Mouse (Mus musculus): Measurements from ENCODE around the gene Ints7. TPM values are rescaled to one million over a fixed set of nuclear protein-coding genes. Genes with fewer than 3 reads are reported as not detected.

The Ints7 gene
- polyA plus RNA-seq, 1 experiment, result 17.5 TPM

DNA sequence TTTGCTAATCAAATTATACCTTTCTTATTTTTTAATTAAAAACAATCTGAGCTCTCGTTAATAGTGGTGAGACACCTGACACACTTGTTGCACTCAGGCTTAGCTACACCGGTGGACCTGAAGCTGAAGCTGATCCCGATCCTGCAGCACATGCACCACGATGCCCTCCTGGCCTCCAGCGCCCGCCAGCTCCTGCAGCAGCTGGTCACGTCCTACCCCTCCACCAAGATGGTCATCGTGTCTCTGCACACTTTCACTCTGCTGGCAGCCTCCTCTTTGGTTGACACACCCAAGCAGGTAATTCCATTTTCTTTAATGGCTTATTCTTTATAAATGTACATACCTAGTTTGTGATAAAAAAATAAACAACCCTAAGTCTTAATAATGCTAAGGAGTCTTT, 20.6 kb downstream of the Ints7 start:
- no peak for TF ChIP-seq TCF3 (IDR thresholded peaks at IDR 0.05; ENCODE audit: insufficient read length, low read depth)
- TF ChIP-seq MYOG (IDR thresholded peaks at IDR 0.05; ENCODE audit: control insufficient read depth in 1 of 3, insufficient read depth in 1 of 3, insufficient read length in 2 of 3, low read depth in 2 of 3), result no peak
- TF ChIP-seq CEBPB (IDR thresholded peaks at IDR 0.05; ENCODE audit: insufficient read depth, poor library complexity, severe bottlenecking), result no peak
- TF ChIP-seq MYOD1 (IDR thresholded peaks at IDR 0.05; ENCODE audit: control insufficient read depth in 1 of 3, insufficient read length in 2 of 3, low read depth in 2 of 3), result no peak
- TF ChIP-seq REST (IDR thresholded peaks at IDR 0.05; ENCODE audit: insufficient read depth, insufficient read length), result no peak
- TF ChIP-seq TCF12 (IDR thresholded peaks at IDR 0.05; ENCODE audit: insufficient read depth, poor library complexity, severe bottlenecking), result no peak
- TF ChIP-seq POLR2A (IDR thresholded peaks at IDR 0.05; ENCODE audit: insufficient read length, low read depth), result no peak
- no peak for TF ChIP-seq MAX (IDR thresholded peaks at IDR 0.05; ENCODE audit: low read depth)
- TF ChIP-seq E2F4 (IDR thresholded peaks at IDR 0.05; ENCODE audit: insufficient read depth), result no peak
- no peak for TF ChIP-seq POLR2AphosphoS2 (IDR thresholded peaks at IDR 0.05; ENCODE audit: insufficient read length, low read depth)
- TF ChIP-seq SRF (IDR thresholded peaks at IDR 0.05; ENCODE audit: control insufficient read depth, insufficient read length, low read depth), result no peak
- TF ChIP-seq USF1 (IDR thresholded peaks at IDR 0.05; ENCODE audit: low read depth), result no peak
- Histone ChIP-seq H3K27me3 (ENCODE audit: control insufficient read depth, insufficient read depth, insufficient read length) (no peaks in the 10 kb centered on the region), H3K79me2 (ENCODE audit: control insufficient read depth, insufficient read depth) (no peaks in the 10 kb centered on the region), H3K4me3 (no peak overlapping the region), H3K36me3 (ENCODE audit: control insufficient read depth, insufficient read depth) (peaks cover 38% of the 10 kb centered on the region), H3ac (ENCODE audit: control insufficient read depth, insufficient read length) (no peak overlapping the region), H3K4me2 (ENCODE audit: low read depth) (no peak overlapping the region)

DNA sequence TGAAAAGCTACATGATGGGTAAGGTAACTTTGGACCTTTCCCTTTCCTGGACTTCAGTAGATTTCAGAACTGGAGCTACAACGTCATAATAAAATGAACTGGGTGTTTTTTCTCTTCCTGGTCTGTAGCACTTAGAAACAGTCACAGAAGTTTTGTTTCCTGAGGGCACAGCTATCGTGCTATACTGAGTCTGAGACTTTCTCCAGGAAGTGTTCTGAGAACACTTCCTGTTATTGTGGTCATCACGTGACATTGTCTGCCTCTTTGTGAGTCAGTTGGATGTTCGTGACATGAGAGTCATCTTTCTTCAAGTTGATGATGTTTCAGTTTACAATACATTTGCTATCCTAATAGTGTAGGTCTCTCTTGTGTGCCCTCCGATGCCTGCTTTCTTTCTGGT, 23.8 kb downstream of the Ints7 start:
- no peak overlapping the region for H3ac ChIP-seq (ENCODE audit: control insufficient read depth, insufficient read length)
- TF ChIP-seq POLR2A (IDR thresholded peaks at IDR 0.05; ENCODE audit: insufficient read length, low read depth), result no peak
- no peak for TF ChIP-seq TCF12 (IDR thresholded peaks at IDR 0.05; ENCODE audit: insufficient read depth, poor library complexity, severe bottlenecking)
- TF ChIP-seq TCF3 (IDR thresholded peaks at IDR 0.05; ENCODE audit: insufficient read length, low read depth), result no peak
- TF ChIP-seq E2F4 (IDR thresholded peaks at IDR 0.05; ENCODE audit: insufficient read depth), result no peak
- no peak for TF ChIP-seq CEBPB (IDR thresholded peaks at IDR 0.05; ENCODE audit: insufficient read depth, poor library complexity, severe bottlenecking)
- no peak for TF ChIP-seq MYOG (IDR thresholded peaks at IDR 0.05; ENCODE audit: control insufficient read depth in 1 of 3, insufficient read depth in 1 of 3, insufficient read length in 2 of 3, low read depth in 2 of 3)
- peak; percentile 68 for TF ChIP-seq USF1 (IDR thresholded peaks at IDR 0.05; ENCODE audit: low read depth)
- H3K4me2 ChIP-seq (ENCODE audit: low read depth), result no peak overlapping the region
- no peaks in the 10 kb centered on the region for H3K79me2 ChIP-seq (ENCODE audit: control insufficient read depth, insufficient read depth)
- peaks cover 24% of the 10 kb centered on the region for H3K36me3 ChIP-seq (ENCODE audit: control insufficient read depth, insufficient read depth)
- H3K4me3 ChIP-seq, result no peak overlapping the region
- no peaks in the 10 kb centered on the region for H3K27me3 ChIP-seq (ENCODE audit: control insufficient read depth, insufficient read depth, insufficient read length)

GRCm38 (mm10) chr1:191604690-191605089, 29.3 kb downstream of the Ints7 start:
- no peak overlapping the region for H3ac ChIP-seq (ENCODE audit: control insufficient read depth, insufficient read length)
- TF ChIP-seq REST (IDR thresholded peaks at IDR 0.05; ENCODE audit: insufficient read depth, insufficient read length) (no peak), E2F4 (IDR thresholded peaks at IDR 0.05; ENCODE audit: insufficient read depth) (no peak), USF1 (IDR thresholded peaks at IDR 0.05; ENCODE audit: low read depth) (no peak), MYOD1 (IDR thresholded peaks at IDR 0.05; ENCODE audit: control insufficient read depth in 1 of 3, insufficient read length in 2 of 3, low read depth in 2 of 3) (no peak), CEBPB (IDR thresholded peaks at IDR 0.05; ENCODE audit: insufficient read depth, poor library complexity, severe bottlenecking) (no peak), POLR2A (IDR thresholded peaks at IDR 0.05; ENCODE audit: insufficient read length, low read depth) (no peak), MYOG (IDR thresholded peaks at IDR 0.05; ENCODE audit: control insufficient read depth in 1 of 3, insufficient read depth in 1 of 3, insufficient read length in 2 of 3, low read depth in 2 of 3) (no peak), POLR2AphosphoS2 (IDR thresholded peaks at IDR 0.05; ENCODE audit: insufficient read length, low read depth) (no peak), TCF12 (IDR thresholded peaks at IDR 0.05; ENCODE audit: insufficient read depth, poor library complexity, severe bottlenecking) (no peak)
- H3K4me3 ChIP-seq, result no peak overlapping the region
- H3K4me2 ChIP-seq (ENCODE audit: low read depth), result no peak overlapping the region
- no peaks in the 10 kb centered on the region for H3K27me3 ChIP-seq (ENCODE audit: control insufficient read depth, insufficient read depth, insufficient read length)
- H3K36me3 ChIP-seq (ENCODE audit: control insufficient read depth, insufficient read depth), result peaks cover 52% of the 10 kb centered on the region
- no peaks in the 10 kb centered on the region for H3K79me2 ChIP-seq (ENCODE audit: control insufficient read depth, insufficient read depth)

DNA sequence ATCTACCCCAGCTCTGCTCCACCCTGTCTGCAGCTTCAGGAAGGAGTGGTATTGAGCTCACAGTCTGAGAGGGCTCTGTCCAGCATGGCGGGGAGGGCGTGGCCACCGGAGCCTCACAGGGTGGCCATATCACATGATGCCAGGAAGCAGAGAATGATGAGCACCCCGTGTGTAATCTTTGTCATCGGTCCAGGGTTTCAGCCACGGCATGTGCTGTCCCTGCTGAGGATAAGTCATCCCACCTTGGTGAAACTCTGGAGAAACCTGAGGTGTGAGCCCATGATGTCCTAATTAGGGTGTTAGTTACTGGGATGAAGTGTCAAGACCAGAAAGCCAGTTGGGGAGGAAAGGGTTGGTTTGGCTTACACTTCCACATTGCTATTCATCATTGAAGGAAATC, 33.6 kb downstream of the Ints7 start:
- no peak overlapping the region for H3K4me2 ChIP-seq (ENCODE audit: low read depth)
- no peaks in the 10 kb centered on the region for H3K79me2 ChIP-seq (ENCODE audit: control insufficient read depth, insufficient read depth)
- no peaks in the 10 kb centered on the region for H3K27me3 ChIP-seq (ENCODE audit: control insufficient read depth, insufficient read depth, insufficient read length)
- H3ac ChIP-seq (ENCODE audit: control insufficient read depth, insufficient read length), result no peak overlapping the region
- TF ChIP-seq MYOG (IDR thresholded peaks at IDR 0.05; ENCODE audit: control insufficient read depth in 1 of 3, insufficient read depth in 1 of 3, insufficient read length in 2 of 3, low read depth in 2 of 3) (no peak), MYOD1 (IDR thresholded peaks at IDR 0.05; ENCODE audit: control insufficient read depth in 1 of 3, insufficient read length in 2 of 3, low read depth in 2 of 3) (no peak), REST (IDR thresholded peaks at IDR 0.05; ENCODE audit: insufficient read depth, insufficient read length) (no peak), E2F4 (IDR thresholded peaks at IDR 0.05; ENCODE audit: insufficient read depth) (no peak), TCF3 (IDR thresholded peaks at IDR 0.05; ENCODE audit: insufficient read length, low read depth) (no peak), MAX (IDR thresholded peaks at IDR 0.05; ENCODE audit: low read depth) (no peak), SRF (IDR thresholded peaks at IDR 0.05; ENCODE audit: control insufficient read depth, insufficient read length, low read depth) (no peak), POLR2A (IDR thresholded peaks at IDR 0.05; ENCODE audit: insufficient read length, low read depth) (no peak), USF1 (IDR thresholded peaks at IDR 0.05; ENCODE audit: low read depth) (no peak), TCF12 (IDR thresholded peaks at IDR 0.05; ENCODE audit: insufficient read depth, poor library complexity, severe bottlenecking) (no peak), POLR2AphosphoS2 (IDR thresholded peaks at IDR 0.05; ENCODE audit: insufficient read length, low read depth) (no peak), CEBPB (IDR thresholded peaks at IDR 0.05; ENCODE audit: insufficient read depth, poor library complexity, severe bottlenecking) (no peak)
- H3K36me3 ChIP-seq (ENCODE audit: control insufficient read depth, insufficient read depth), result peaks cover 76% of the 10 kb centered on the region
- H3K4me3 ChIP-seq, result no peak overlapping the region

DNA sequence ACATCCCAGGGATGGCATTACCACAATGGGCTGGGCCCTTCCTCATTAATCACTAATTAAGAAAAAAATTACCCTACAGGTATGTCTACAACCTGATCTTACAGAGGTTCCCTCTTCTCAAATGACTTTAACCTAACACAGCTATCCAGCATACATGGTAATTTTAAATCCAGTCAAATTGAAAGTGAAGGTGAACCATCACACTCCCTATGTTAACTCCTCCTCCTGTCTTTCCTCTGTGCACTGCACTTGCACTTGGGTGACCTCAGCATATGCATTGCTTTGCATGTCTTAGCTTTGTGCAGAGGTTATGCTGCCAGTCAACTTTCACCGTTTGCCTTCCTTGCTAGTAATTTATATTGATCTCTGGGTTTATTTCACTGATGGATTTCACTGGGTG, 34.1 kb downstream of the Ints7 start:
- H3K4me2 ChIP-seq (ENCODE audit: low read depth), result no peak overlapping the region
- H3K36me3 ChIP-seq (ENCODE audit: control insufficient read depth, insufficient read depth), result peaks cover 77% of the 10 kb centered on the region
- no peak overlapping the region for H3K4me3 ChIP-seq
- no peak overlapping the region for H3ac ChIP-seq (ENCODE audit: control insufficient read depth, insufficient read length)
- H3K79me2 ChIP-seq (ENCODE audit: control insufficient read depth, insufficient read depth), result no peaks in the 10 kb centered on the region
- H3K27me3 ChIP-seq (ENCODE audit: control insufficient read depth, insufficient read depth, insufficient read length), result no peaks in the 10 kb centered on the region
- TF ChIP-seq E2F4 (IDR thresholded peaks at IDR 0.05; ENCODE audit: insufficient read depth) (no peak), POLR2AphosphoS2 (IDR thresholded peaks at IDR 0.05; ENCODE audit: insufficient read length, low read depth) (no peak), USF1 (IDR thresholded peaks at IDR 0.05; ENCODE audit: low read depth) (no peak), TCF12 (IDR thresholded peaks at IDR 0.05; ENCODE audit: insufficient read depth, poor library complexity, severe bottlenecking) (no peak)

Data from myocyte (in vitro differentiated cells).